In the genomic region with DNA sequence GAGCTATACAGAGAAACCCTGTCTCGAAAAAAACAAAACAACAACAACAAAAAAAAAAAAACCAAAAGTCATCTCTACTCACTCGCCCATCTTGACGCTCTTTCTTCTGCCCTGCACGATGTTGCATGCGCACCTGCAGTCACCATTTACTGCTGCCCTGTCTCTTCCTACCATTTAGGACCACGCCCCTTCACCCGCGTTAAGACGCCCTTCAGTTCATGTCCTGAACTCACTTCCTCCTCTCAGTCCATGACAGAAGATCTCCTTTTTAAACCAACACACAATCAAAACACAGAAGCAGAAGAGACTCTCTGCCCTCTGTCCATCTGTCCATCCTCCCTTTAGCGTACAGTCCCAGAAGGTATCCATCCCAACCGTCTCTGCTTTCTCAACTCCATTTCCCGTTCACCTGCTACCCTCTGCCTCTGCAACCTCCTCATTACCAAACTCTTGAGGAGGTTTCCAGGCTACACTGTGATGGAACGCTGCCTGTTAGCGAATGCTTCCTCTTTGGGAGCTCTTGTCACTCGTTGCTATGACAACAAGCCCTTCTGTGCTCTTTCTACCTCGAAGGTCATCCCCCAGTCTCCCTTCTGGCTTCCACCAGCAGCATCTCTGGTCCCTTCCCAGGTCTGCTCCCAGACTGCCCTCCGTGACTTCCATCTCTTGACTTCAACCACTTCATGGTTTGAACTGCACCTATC, we compare ENCODE assay signal across 15 mouse cellular contexts. TPM values are rescaled to one million over a fixed set of nuclear protein-coding genes. Genes with fewer than 3 reads are reported as not detected.
DNase-seq lines count a peak whose midpoint lies in the region; ATAC-seq lines count a peak whose summit lies in the region.
"Had no signal": no experiment of that assay in that cellular context is flagged by ENCODE, and none has a peak within 500 bp of the region (broad histone marks: within the 10 kb centered on the region; RNA-seq: fewer than 3 reads in every experiment).

No protein-coding gene starts in this region.

- H3K27me3 ChIP-seq in midbrain, embryonic 12.5 days: peaks cover 12% of the 10 kb centered on the region; the same call in 1 of the 2 replicates
- H3K27me3 ChIP-seq in midbrain, embryonic 16.5 days (ENCODE audit: control insufficient read depth, insufficient read depth, low read depth, low read length): no peaks in the 10 kb centered on the region
- H3K27me3 ChIP-seq in megakaryocyte, embryonic 14.5 days (replicated peaks): peaks cover 8% of the 10 kb centered on the region
- H3K27me3 ChIP-seq: embryonic facial prominence, embryonic 15.5 days; forebrain, embryonic 12.5 days; limb, embryonic 12.5 days; stomach, embryonic 15.5 days had no signal

- no peaks in the 10 kb centered on the region for H3K36me3 ChIP-seq in midbrain, embryonic 12.5 days
- no peaks in the 10 kb centered on the region for H3K36me3 ChIP-seq in midbrain, embryonic 16.5 days (ENCODE audit: control insufficient read depth, insufficient read depth, low read length)
- H3K36me3 ChIP-seq in megakaryocyte, embryonic 14.5 days (replicated peaks; ENCODE audit: low read length): no peaks in the 10 kb centered on the region
- H3K36me3 ChIP-seq: embryonic facial prominence, embryonic 15.5 days; forebrain, embryonic 12.5 days; G1E; limb, embryonic 12.5 days; stomach, embryonic 15.5 days had no signal

- no peak overlapping the region for H3K4me3 ChIP-seq in midbrain, embryonic 12.5 days
- no peak overlapping the region for H3K4me3 ChIP-seq in midbrain, embryonic 16.5 days (ENCODE audit: low read depth, low read length)
- H3K4me3 ChIP-seq in megakaryocyte, embryonic 14.5 days (replicated peaks): peak overlapping the region; percentile 2
- H3K4me3 ChIP-seq: embryonic facial prominence, embryonic 15.5 days; forebrain, embryonic 12.5 days; heart, adult 2 months; limb, embryonic 12.5 days; stomach, embryonic 15.5 days had no signal

- no peak overlapping the region for H3K4me2 ChIP-seq in midbrain, embryonic 12.5 days (replicated peaks)
- no peak overlapping the region for H3K4me2 ChIP-seq in midbrain, embryonic 16.5 days (ENCODE audit: low read length)
- H3K4me2 ChIP-seq: embryonic facial prominence, embryonic 15.5 days; forebrain, embryonic 12.5 days; limb, embryonic 12.5 days; stomach, embryonic 15.5 days had no signal

- peaks cover 11% of the 10 kb centered on the region for H3K4me1 ChIP-seq in midbrain, embryonic 12.5 days
- H3K4me1 ChIP-seq in midbrain, embryonic 16.5 days (ENCODE audit: control insufficient read depth, insufficient read depth, low read length): peaks cover 2% of the 10 kb centered on the region; the same call in 1 of the 2 replicates
- H3K4me1 ChIP-seq in megakaryocyte, embryonic 14.5 days: peaks cover 45% of the 10 kb centered on the region

- no peak overlapping the region for H3K27ac ChIP-seq in midbrain, embryonic 12.5 days (replicated peaks)
- no peak overlapping the region for H3K27ac ChIP-seq in midbrain, embryonic 16.5 days (ENCODE audit: low read length)
- H3K27ac ChIP-seq: embryonic facial prominence, embryonic 15.5 days; forebrain, embryonic 12.5 days; limb, embryonic 12.5 days; liver, embryonic 14.5 days; stomach, embryonic 15.5 days had no signal

- H3K9me3 ChIP-seq in midbrain, embryonic 12.5 days: no peaks in the 10 kb centered on the region
- H3K9me3 ChIP-seq in midbrain, embryonic 16.5 days (replicated peaks; ENCODE audit: control insufficient read depth, low read length, poor library complexity, severe bottlenecking): no peaks in the 10 kb centered on the region
- no peaks in the 10 kb centered on the region for H3K9me3 ChIP-seq in megakaryocyte, embryonic 14.5 days
- H3K9me3 ChIP-seq: embryonic facial prominence, embryonic 15.5 days; forebrain, embryonic 12.5 days; G1E; limb, embryonic 12.5 days; stomach, embryonic 15.5 days had no signal

- DNase-seq in CD4-positive, CD25-positive, alpha-beta regulatory T cell, adult 2 months (ENCODE audit: low read depth, low spot score): peak; percentile 39
- DNase-seq in R1 (ENCODE audit: low read depth, low spot score): peak; percentile 77
- DNase-seq in kidney, adult 8-10 months: no peak
- no peak for DNase-seq in adrenal gland, adult 18-20 months (ENCODE audit: low spot score in 2 of 2)

- 65% methylated on average over 17 of the region's 17 CpGs for WGBS in midbrain, embryonic 12.5 days
- WGBS in midbrain, embryonic 16.5 days: 64% methylated on average over 17 of the region's 17 CpGs

- H3K9ac ChIP-seq in midbrain, embryonic 12.5 days (replicated peaks): 0 out of 2 replicates have a peak overlapping the region, but pooled peaks have one; percentile 20
- H3K9ac ChIP-seq in midbrain, embryonic 16.5 days (ENCODE audit: low read depth, low read length): no peak overlapping the region
- H3K9ac ChIP-seq: embryonic facial prominence, embryonic 15.5 days; forebrain, embryonic 12.5 days; limb, embryonic 12.5 days; liver, embryonic 14.5 days; stomach, embryonic 15.5 days had no signal

- ATAC-seq in CD4-positive, CD25-positive, alpha-beta regulatory T cell, adult 4 months: no peak
- ATAC-seq in midbrain, embryonic 12.5 days (ENCODE audit: low FRiP score, low read depth): no peak
- no peak for ATAC-seq in midbrain, embryonic 16.5 days

RNA-seq across cellular contexts. Expression of gene Actr10, which starts 25.8 kb away (rescaled TPM):
- 100 to 1,000 TPM; 223 to 263 TPM for polyA plus RNA-seq in CD4-positive, CD25-positive, alpha-beta regulatory T cell, adult 4 months (2017; shearing (Covaris generic))
- polyA plus RNA-seq in midbrain, embryonic 12.5 days (2016; fragmentation: Nextera tagmentation; extraction: Ambion mirVana): 232 and 235 TPM in 2 replicates
- polyA plus RNA-seq in midbrain, embryonic 16.5 days (2015; fragmentation: Nextera tagmentation; extraction: Ambion mirVana): 180 and 188 TPM in 2 replicates
- polyA plus RNA-seq in megakaryocyte, embryonic 14.5 days (2012; ENCODE audit: insufficient read depth, low replicate concordance): 1.4 and 1.9 TPM in 2 replicates
- 100 to 1,000 TPM; 173 to 207 TPM for total RNA-seq in adrenal gland, adult 18-20 months (2021)

Comparison
In these comparisons a context has a peak if more than half of its experiments do, and no peak if none do; other contexts are left out.
1. DNase-seq: peak in CD4-positive, CD25-positive, alpha-beta regulatory T cell, adult 2 months (single experiment) and R1 (single experiment); none in kidney, adult 8-10 months (0 of 2) and adrenal gland, adult 18-20 months (0 of 2).
2. RNA of gene Actr10, which starts 25.8 kb away (polyA plus RNA-seq): 223 to 263 TPM in CD4-positive, CD25-positive, alpha-beta regulatory T cell, adult 4 months, 232 to 235 TPM in midbrain, embryonic 12.5 days and 180 to 188 TPM in midbrain, embryonic 16.5 days; 1.4 to 1.9 TPM in megakaryocyte, embryonic 14.5 days; every median in the first group is over 10 times any median in the second.